Mouse (Mus musculus): Measurements from ENCODE around the gene Nxn. TPM values are rescaled to one million over a fixed set of nuclear protein-coding genes. Genes with fewer than 3 reads are reported as not detected.
"Not testable (repeated sequence)": the region's sequence is repeated elsewhere in the genome, so short reads cannot be mapped to it uniquely, and the experiment has no call there.

Gene Nxn
- polyA plus RNA-seq, 1 experiment from 2014 or later: 22.3 TPM

DNA sequence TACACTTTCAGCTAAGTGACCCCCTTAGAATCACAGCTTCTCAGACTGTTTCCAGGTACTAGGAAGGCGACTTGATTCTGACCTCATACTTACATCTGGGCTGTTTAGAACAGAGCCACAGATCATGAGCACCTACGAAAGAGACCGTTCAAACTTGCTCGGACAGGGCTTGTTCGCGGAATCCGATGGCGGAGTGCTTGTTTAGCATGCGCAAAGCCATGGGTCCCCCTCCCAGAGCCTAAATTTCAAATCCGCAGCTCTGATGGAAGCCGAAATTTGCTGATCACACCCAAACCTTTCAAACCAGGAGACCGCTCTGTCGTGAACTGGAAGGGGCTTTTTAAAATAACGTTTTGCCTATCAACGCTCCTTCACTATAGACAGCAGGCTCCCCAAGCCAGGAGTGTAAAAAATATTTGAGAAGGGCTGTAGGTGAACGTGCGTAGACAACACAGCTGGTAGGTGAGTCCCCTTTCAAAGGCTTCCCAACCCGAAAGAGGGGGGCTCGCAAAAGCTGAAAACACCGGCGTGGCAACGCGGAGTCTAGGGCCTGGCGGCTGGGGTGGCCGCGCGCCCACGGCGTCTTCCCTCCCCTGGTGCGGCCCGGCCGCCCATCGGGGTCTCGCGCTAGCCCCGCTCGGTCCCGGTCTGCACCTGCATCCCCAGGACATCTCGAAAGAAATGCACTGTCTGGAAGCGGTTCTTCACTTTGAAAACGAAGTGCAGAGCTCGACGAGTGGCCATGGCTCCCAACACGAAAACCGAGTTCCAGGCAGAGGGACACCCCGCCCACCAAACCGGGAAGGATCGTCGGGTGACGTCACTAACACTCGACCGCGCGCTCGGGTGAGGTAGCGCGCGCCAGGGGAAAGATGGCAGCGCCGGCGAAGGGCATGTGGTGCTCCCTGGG is 155.8 kb downstream of the Nxn start, which contains the start of the genes Mrm3 and Glod4:
Mrm3 (plus strand) TSS at position 815 of the 910 bp plus-strand sequence.
Glod4 (minus strand) TSS at position 825 of the 910 bp plus-strand sequence.
- Histone ChIP-seq H3K4me1 (peaks cover 35% of the 10 kb centered on the region), H3K27ac (peak within 1 kb of the TSS; percentile 81), H3K9me3 (no peaks in the 10 kb centered on the region), H3K36me3 (replicated peaks) (no peaks in the 10 kb centered on the region; the same call in 1 of the 2 replicates), H3K27me3 (replicated peaks) (no peaks in the 10 kb centered on the region), H3K4me3 (peak within 1 kb of the TSS; percentile 75), H3K9ac (peak within 1 kb of the TSS; percentile 81), H3K4me2 (peak within 1 kb of the TSS; percentile 74)
- ATAC-seq (replicated peaks): peak; percentile 92
- under 1% methylated on average over 61 of the region's 61 CpGs for WGBS

GRCm38 (mm10) chr11:76239750-76240149 is 159.2 kb downstream of the Nxn start:
- no peak overlapping the region for H3K9ac ChIP-seq

DNA sequence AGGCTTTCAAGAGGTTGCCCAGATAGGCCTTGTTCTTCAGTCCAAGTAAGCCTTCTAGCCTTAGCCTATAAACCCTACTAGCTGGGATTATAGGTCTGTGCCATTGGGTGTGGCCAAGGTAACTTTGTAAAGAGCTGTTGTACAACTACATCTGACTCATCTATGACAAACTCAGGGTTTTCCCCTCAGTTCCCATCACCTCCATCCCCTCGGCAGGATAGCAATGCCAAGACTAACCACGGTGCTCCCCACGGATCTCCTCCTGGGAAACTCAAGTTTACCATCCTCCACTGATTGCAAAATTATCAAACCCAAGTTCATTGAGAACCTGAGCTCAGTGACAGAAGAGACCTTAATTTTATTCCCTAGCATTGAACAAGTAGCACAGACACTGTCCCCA is 162.8 kb downstream of the Nxn start:
- 98% methylated on average over 3 of the region's 3 CpGs for WGBS
- Histone ChIP-seq H3K4me2 (no peak overlapping the region), H3K4me1 (no peaks in the 10 kb centered on the region), H3K27me3 (replicated peaks) (no peaks in the 10 kb centered on the region), H3K9ac (no peak overlapping the region), H3K36me3 (replicated peaks) (peaks cover 34% of the 10 kb centered on the region), H3K4me3 (no peak overlapping the region), H3K9me3 (no peaks in the 10 kb centered on the region), H3K27ac (no peak overlapping the region)
- no peak for ATAC-seq (replicated peaks)

More at GRCm38 (mm10) chr11:76239750-76240149, 159.2 kb downstream of the Nxn start:
- H3K27ac ChIP-seq: no peak overlapping the region
- WGBS: 96% methylated on average over 2 of the region's 2 CpGs
- no peaks in the 10 kb centered on the region for H3K27me3 ChIP-seq (replicated peaks)
- no peak for ATAC-seq (replicated peaks)
- peaks cover 14% of the 10 kb centered on the region for H3K36me3 ChIP-seq (replicated peaks)
- H3K9me3 ChIP-seq: no peaks in the 10 kb centered on the region
- peaks cover 23% of the 10 kb centered on the region for H3K4me1 ChIP-seq
- H3K4me3 ChIP-seq: no peak overlapping the region
- H3K4me2 ChIP-seq: no peak overlapping the region

GRCm38 (mm10) chr11:76225051-76225450 is 173.9 kb downstream of the Nxn start:
- ATAC-seq (replicated peaks): no peak

GRCm38 (mm10) chr11:76224631-76225030 is 174.3 kb downstream of the Nxn start:
- Histone ChIP-seq H3K4me1 (no peaks in the 10 kb centered on the region), H3K27me3 (replicated peaks) (no peaks in the 10 kb centered on the region), H3K27ac (no peak overlapping the region), H3K4me2 (no peak overlapping the region), H3K9ac (no peak overlapping the region), H3K9me3 (no peaks in the 10 kb centered on the region), H3K36me3 (replicated peaks) (peaks cover 9% of the 10 kb centered on the region; the same call in 1 of the 2 replicates), H3K4me3 (no peak overlapping the region)
- ATAC-seq (replicated peaks): no peak
- 93% methylated on average over 5 of the region's 5 CpGs for whole genome bisulfite sequencing

More at GRCm38 (mm10) chr11:76225051-76225450, 173.9 kb downstream of the Nxn start:
- Histone ChIP-seq H3K36me3 (replicated peaks) (peaks cover 9% of the 10 kb centered on the region; the same call in 1 of the 2 replicates), H3K9ac (no peak overlapping the region), H3K4me2 (no peak overlapping the region), H3K4me3 (no peak overlapping the region), H3K4me1 (no peaks in the 10 kb centered on the region), H3K27ac (no peak overlapping the region), H3K27me3 (replicated peaks) (no peaks in the 10 kb centered on the region), H3K9me3 (no peaks in the 10 kb centered on the region)

DNA sequence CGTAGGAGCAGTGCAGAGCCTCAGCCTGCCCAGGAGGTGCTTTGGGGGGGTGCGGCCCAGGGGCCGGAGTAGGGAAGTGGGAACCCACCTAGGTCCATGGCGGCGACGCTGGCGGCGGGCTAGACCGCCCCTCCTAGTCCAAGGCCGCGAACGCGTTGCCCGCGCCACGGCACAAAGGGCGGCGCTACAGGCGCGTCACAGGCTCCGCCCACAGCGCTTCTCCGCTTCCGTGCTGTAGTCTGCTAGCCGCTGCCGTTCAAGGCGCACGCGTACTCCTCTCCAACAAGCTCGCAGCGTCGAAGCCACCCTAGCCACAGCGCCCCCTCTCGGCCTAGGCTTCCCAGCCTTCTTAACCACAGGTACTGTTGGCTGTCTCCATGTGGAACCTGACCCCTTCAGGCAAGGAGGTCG is 181.5 kb downstream of the Nxn start, which contains the start of the genes Dbil5 and Gemin4:
Dbil5 (plus strand) TSS at position 219 of the 411 bp plus-strand sequence.
Gemin4 (minus strand) TSS at position 275 of the 411 bp plus-strand sequence.
- peak within 1 kb of the TSS; percentile 96 for H3K9ac ChIP-seq
- ATAC-seq (replicated peaks): peak; percentile 99
- peak within 1 kb of the TSS; percentile 91 for H3K27ac ChIP-seq
- H3K27me3 ChIP-seq (replicated peaks): no peaks in the 10 kb centered on the region
- H3K4me2 ChIP-seq: peak within 1 kb of the TSS; percentile 65
- under 1% methylated on average over 35 of the region's 35 CpGs for WGBS
- H3K9me3 ChIP-seq: no peaks in the 10 kb centered on the region
- H3K4me3 ChIP-seq: peak within 1 kb of the TSS; percentile 89
- H3K4me1 ChIP-seq: peaks cover 10% of the 10 kb centered on the region
- H3K36me3 ChIP-seq (replicated peaks): peaks cover 10% of the 10 kb centered on the region; the same call in 1 of the 2 replicates

GRCm38 (mm10) chr11:76216681-76217389 is 182.1 kb downstream of the Nxn start:
- Histone ChIP-seq H3K4me2 (peak overlapping the region; percentile 65), H3K4me1 (peaks cover 10% of the 10 kb centered on the region), H3K4me3 (peak overlapping the region; percentile 89), H3K27me3 (replicated peaks) (no peaks in the 10 kb centered on the region), H3K36me3 (replicated peaks) (peaks cover 15% of the 10 kb centered on the region), H3K9me3 (no peaks in the 10 kb centered on the region), H3K27ac (peak overlapping the region; percentile 91), H3K9ac (peak overlapping the region; percentile 96)
- 2% methylated on average over 33 of the region's 33 CpGs for WGBS
- peak; percentile 65 for ATAC-seq (replicated peaks)

DNA sequence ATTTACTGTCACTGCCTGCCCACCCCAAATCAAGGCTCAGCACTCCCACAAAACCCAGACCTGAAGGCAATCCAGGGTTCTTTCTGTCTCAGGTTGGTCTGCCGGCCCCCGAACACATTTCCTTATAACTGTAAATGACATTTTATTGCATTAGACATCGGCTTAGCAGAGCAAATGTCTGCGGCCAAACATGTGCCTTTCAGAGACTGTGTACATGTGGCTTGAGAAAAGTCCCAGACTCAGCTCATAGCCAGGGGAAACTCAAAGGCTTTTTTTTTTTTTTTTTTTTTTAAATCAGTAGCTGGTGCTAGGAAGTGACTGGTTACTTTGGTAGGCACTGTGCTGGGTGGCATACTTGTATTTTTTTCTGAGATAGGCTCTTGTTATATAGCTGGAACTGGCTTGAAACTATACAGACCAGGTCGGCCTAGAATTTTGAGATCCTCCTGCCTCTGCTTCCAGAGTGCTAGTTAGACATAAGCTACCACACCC is 182.8 kb downstream of the Nxn start:
- no peaks in the 10 kb centered on the region for H3K27me3 ChIP-seq (replicated peaks)
- no peak overlapping the region for H3K27ac ChIP-seq
- no peak overlapping the region for H3K9ac ChIP-seq
- peaks cover 10% of the 10 kb centered on the region for H3K4me1 ChIP-seq
- H3K36me3 ChIP-seq (replicated peaks): peaks cover 14% of the 10 kb centered on the region
- peak overlapping the region; percentile 89; the same call in 1 of the 2 replicates for H3K4me3 ChIP-seq
- WGBS: 97% methylated on average over 5 of the region's 5 CpGs
- H3K4me2 ChIP-seq: peak overlapping the region; percentile 65
- ATAC-seq (replicated peaks): no peak
- no peaks in the 10 kb centered on the region for H3K9me3 ChIP-seq

- Histone ChIP-seq H3K4me1 (peaks cover 10% of the 10 kb centered on the region), H3K9ac (no peak overlapping the region), H3K27me3 (replicated peaks) (no peaks in the 10 kb centered on the region), H3K27ac (no peak overlapping the region), H3K4me3 (no peak overlapping the region), H3K9me3 (no peaks in the 10 kb centered on the region), H3K36me3 (replicated peaks) (peaks cover 13% of the 10 kb centered on the region), H3K4me2 (no peak overlapping the region)
- no peak for ATAC-seq (replicated peaks)
- 82% methylated on average over 2 of the region's 2 CpGs for whole genome bisulfite sequencing
Measured at GRCm38 (mm10) chr11:76215011-76215410, 183.9 kb downstream of the Nxn start.

- Histone ChIP-seq H3K27ac (no peak overlapping the region), H3K4me1 (peaks cover 10% of the 10 kb centered on the region), H3K9ac (no peak overlapping the region), H3K4me2 (no peak overlapping the region), H3K9me3 (no peaks in the 10 kb centered on the region), H3K27me3 (replicated peaks) (no peaks in the 10 kb centered on the region), H3K4me3 (no peak overlapping the region), H3K36me3 (replicated peaks) (peaks cover 16% of the 10 kb centered on the region)
- ATAC-seq (replicated peaks): no peak
- 25% methylated on average over 5 of the region's 5 CpGs for WGBS
Measured at GRCm38 (mm10) chr11:76213841-76214240, 185.1 kb downstream of the Nxn start.

DNA sequence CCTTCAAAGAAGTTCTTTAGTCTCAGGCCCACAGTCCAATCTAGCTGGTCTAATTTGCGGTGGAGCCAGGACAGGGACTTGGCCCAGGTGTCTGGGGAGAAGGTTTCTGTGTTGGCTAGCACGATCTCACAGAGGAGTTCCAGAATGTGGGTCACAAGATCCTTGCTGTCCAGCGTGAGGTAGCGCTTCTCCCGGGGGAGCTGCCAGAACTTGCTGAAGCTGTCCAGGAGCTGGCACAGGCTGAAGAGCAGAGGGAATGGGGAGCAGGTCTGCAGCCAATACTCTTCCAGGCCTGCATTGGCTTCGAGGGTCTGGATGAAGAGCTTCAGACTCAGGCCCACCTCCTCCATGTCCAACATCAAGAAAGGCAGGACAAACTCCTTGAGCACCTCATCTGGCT is 187.3 kb downstream of the Nxn start:
- not testable (repeated sequence) for H3K4me3 ChIP-seq; H3K4me1 ChIP-seq; H3K9me3 ChIP-seq; ATAC-seq (replicated peaks); H3K27ac ChIP-seq; H3K9ac ChIP-seq; H3K27me3 ChIP-seq (replicated peaks); H3K4me2 ChIP-seq
- WGBS: 96% methylated on average over 6 of the region's 6 CpGs
- peaks cover 29% of the 10 kb centered on the region for H3K36me3 ChIP-seq (replicated peaks)
